Mouse (Mus musculus) midbrain, embryonic 13.5 days (tissue): ENCODE measurements at regions not wholly inside any gene's neighbourhood (a gene's known extent, or its start where the extent isn't known, plus 50 kb on each side); places are given as distances from the start of the nearest gene placed in this dataset.

Experiments
- ATAC-seq: fragments of 200-750 bp; cut with Nextera tagmentation; 2 replicates; pipeline ENCODE4 v1.8.0; 2017; ENCODE audit warnings: mild to moderate bottlenecking, moderate TSS enrichment, moderate library complexity
- H3K27ac ChIP-seq: fragments of 300-500 bp; sonication (generic); 2 replicates; pipeline ENCODE4 v1.5.1; 2015; ENCODE audit warnings: inconsistent platforms, mild to moderate bottlenecking, moderate library complexity
- H3K27me3 ChIP-seq: fragments of 300-500 bp; sonication (generic); 2 replicates; pipeline ENCODE4 v1.6.1; 2015; ENCODE audit warnings: mild to moderate bottlenecking, inconsistent platforms
- H3K36me3 ChIP-seq: fragments of 300-500 bp; sonication (generic); 2 replicates; pipeline ENCODE4 v1.6.1; 2015; ENCODE audit warnings: mild to moderate bottlenecking, inconsistent platforms
- H3K4me1 ChIP-seq: fragments of 300-500 bp; sonication (generic); replicated peaks from 2 replicates; pipeline ENCODE4 v1.6.1; 2015; ENCODE audit warnings: inconsistent platforms
- H3K4me2 ChIP-seq: fragments of 300-500 bp; sonication (generic); replicated peaks from 2 replicates; pipeline ENCODE4 v1.6.1; 2015; ENCODE audit warnings: moderate library complexity, mild to moderate bottlenecking, inconsistent platforms
- H3K4me3 ChIP-seq: fragments of 300-500 bp; sonication (generic); replicated peaks from 2 replicates; pipeline ENCODE4 v1.5.1; 2015; ENCODE audit warnings: mild to moderate bottlenecking, inconsistent platforms
- H3K9ac ChIP-seq: fragments of 300-500 bp; sonication (generic); replicated peaks from 2 replicates; pipeline ENCODE4 v1.6.1; 2015; ENCODE audit warnings: mild to moderate bottlenecking, inconsistent platforms
- H3K9me3 ChIP-seq: fragments of 300-500 bp; sonication (generic); 2 replicates; pipeline ENCODE4 v1.6.1; 2016; ENCODE audit warnings: mild to moderate bottlenecking, inconsistent platforms
- WGBS: fragments of 180-500 bp; shearing (Covaris S2); methylation state at CpG from one replicate; pipeline ENCODE4 v1.1.7; 2015; 5-methylcytosine and 5-hydroxymethylcytosine counted together

- Histone ChIP-seq H3K4me2 (no peak overlapping the region), H3K4me3 (no peak overlapping the region), H3K27ac (no peak overlapping the region), H3K27me3 (no peaks in the 10 kb centered on the region), H3K9ac (no peak overlapping the region), H3K4me1 (peaks cover 16% of the 10 kb centered on the region), H3K9me3 (no peaks in the 10 kb centered on the region), H3K36me3 (no peaks in the 10 kb centered on the region)
- ATAC-seq: no peak
- 85% methylated on average over 7 of the region's 7 CpGs for WGBS
Observed at GRCm38 (mm10) chr1:35826575-35827114, 241.6 kb upstream of the Hs6st1 start.

GRCm38 (mm10) chr1:35827471-35827870 is 240.7 kb upstream of the Hs6st1 start:
- Histone ChIP-seq H3K27ac (no peak overlapping the region), H3K9me3 (no peaks in the 10 kb centered on the region), H3K4me1 (peaks cover 12% of the 10 kb centered on the region), H3K27me3 (no peaks in the 10 kb centered on the region), H3K4me3 (no peak overlapping the region), H3K36me3 (no peaks in the 10 kb centered on the region), H3K9ac (no peak overlapping the region), H3K4me2 (no peak overlapping the region)
- 88% methylated on average over 3 of the region's 3 CpGs for WGBS
- ATAC-seq: no peak

- H3K4me1 ChIP-seq: no peaks in the 10 kb centered on the region
- no peak overlapping the region for H3K4me3 ChIP-seq
- H3K36me3 ChIP-seq: no peaks in the 10 kb centered on the region
- H3K27me3 ChIP-seq: no peaks in the 10 kb centered on the region
- no peak for ATAC-seq
- H3K4me2 ChIP-seq: no peak overlapping the region
- no peak overlapping the region for H3K9ac ChIP-seq
- H3K9me3 ChIP-seq: no peaks in the 10 kb centered on the region
- no peak overlapping the region for H3K27ac ChIP-seq
- WGBS: 81% methylated on average over 7 of the region's 7 CpGs
Observed at GRCm38 (mm10) chr1:35834180-35834579, 234.0 kb upstream of the Hs6st1 start.

DNA sequence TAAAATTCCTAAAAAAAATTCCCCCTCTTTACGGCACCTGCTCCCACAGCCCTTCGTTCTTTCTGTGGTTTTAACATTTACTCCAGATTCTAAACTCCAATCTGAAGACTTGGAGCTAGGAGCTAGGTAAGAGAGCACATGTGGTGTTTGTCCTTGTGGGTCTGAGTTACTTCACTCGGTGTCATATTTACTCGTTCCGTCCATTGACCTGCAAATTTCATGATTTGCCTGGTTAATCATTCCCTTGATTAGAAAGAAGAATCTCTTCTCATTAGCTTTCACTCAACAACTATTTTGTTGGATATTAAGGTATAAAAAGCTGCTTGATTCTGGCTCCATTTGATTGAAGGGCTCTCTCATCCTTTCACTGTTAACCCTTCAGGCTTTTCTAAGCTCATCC is 231.6 kb upstream of the Hs6st1 start:
- WGBS: 89% methylated on average over 5 of the region's 5 CpGs
- no peaks in the 10 kb centered on the region for H3K4me1 ChIP-seq
- no peaks in the 10 kb centered on the region for H3K27me3 ChIP-seq
- H3K9ac ChIP-seq: no peak overlapping the region
- H3K36me3 ChIP-seq: no peaks in the 10 kb centered on the region
- no peak overlapping the region for H3K4me3 ChIP-seq
- no peaks in the 10 kb centered on the region for H3K9me3 ChIP-seq
- H3K4me2 ChIP-seq: no peak overlapping the region
- ATAC-seq: no peak
- H3K27ac ChIP-seq: no peak overlapping the region

DNA sequence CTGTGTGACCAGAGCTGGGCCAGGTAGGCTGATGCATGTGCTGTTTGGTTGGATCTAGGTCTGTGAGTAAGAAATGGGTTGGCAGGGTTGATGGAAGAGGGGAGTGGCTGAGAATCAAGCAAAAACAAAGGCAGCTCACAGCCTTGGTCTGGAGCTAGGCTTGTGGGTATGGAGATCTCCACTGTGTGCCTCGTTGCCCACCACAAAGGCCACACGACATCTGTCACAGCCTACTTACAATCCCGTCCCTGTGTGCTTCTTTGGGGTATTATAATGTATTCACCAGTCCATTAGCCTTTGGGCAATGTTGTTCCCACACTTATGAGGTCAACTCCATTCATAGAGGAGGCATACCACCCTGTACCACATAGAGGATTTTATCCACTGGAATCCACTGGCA is 229.6 kb upstream of the Hs6st1 start:
- WGBS: 75% methylated on average over 3 of the region's 3 CpGs
- H3K9me3 ChIP-seq: no peaks in the 10 kb centered on the region
- ATAC-seq: no peak

GRCm38 (mm10) chr1:35839446-35839845 is 228.8 kb upstream of the Hs6st1 start:
- Histone ChIP-seq H3K9me3 (no peaks in the 10 kb centered on the region), H3K4me2 (no peak overlapping the region), H3K4me3 (no peak overlapping the region), H3K36me3 (no peaks in the 10 kb centered on the region), H3K9ac (no peak overlapping the region), H3K4me1 (no peaks in the 10 kb centered on the region), H3K27me3 (no peaks in the 10 kb centered on the region), H3K27ac (no peak overlapping the region)
- ATAC-seq: no peak
- 74% methylated on average over 6 of the region's 6 CpGs for WGBS

More for the DNA sequence above, 229.6 kb upstream of the Hs6st1 start:
- Histone ChIP-seq H3K27me3 (no peaks in the 10 kb centered on the region), H3K4me3 (no peak overlapping the region), H3K4me2 (no peak overlapping the region), H3K4me1 (no peaks in the 10 kb centered on the region), H3K36me3 (no peaks in the 10 kb centered on the region), H3K9ac (no peak overlapping the region), H3K27ac (no peak overlapping the region)

DNA sequence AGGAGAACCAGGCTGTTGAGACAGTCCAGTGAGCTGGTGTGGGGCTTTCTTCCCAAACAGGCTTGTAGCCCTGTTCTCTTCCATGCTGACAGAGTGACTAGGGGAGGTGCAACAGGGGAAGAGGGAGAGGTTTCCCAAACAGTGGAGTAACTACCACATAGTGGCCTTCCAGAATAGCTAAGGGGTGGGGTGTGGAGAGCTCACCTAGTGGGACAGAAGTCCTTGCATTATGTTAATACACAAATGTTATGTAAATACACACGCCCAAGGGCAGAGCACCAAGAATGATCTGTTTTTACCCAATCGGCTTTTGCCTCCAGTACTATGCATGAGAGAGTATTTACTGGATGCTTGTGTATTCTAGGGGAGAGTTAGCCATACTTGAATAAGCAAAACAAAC is 226.6 kb upstream of the Hs6st1 start:
- H3K9ac ChIP-seq: no peak overlapping the region
- no peak overlapping the region for H3K4me3 ChIP-seq
- H3K36me3 ChIP-seq: no peaks in the 10 kb centered on the region
- H3K4me1 ChIP-seq: no peaks in the 10 kb centered on the region
- 88% methylated on average over 2 of the region's 2 CpGs for WGBS
- no peak overlapping the region for H3K27ac ChIP-seq
- no peak for ATAC-seq
- no peak overlapping the region for H3K4me2 ChIP-seq
- no peaks in the 10 kb centered on the region for H3K27me3 ChIP-seq
- no peaks in the 10 kb centered on the region for H3K9me3 ChIP-seq

GRCm38 (mm10) chr1:35842707-35843106 is 225.5 kb upstream of the Hs6st1 start:
- H3K9ac ChIP-seq: no peak overlapping the region
- H3K27ac ChIP-seq: no peak overlapping the region
- no peak for ATAC-seq
- no peaks in the 10 kb centered on the region for H3K36me3 ChIP-seq
- no peaks in the 10 kb centered on the region for H3K4me1 ChIP-seq
- H3K4me3 ChIP-seq: no peak overlapping the region
- H3K27me3 ChIP-seq: no peaks in the 10 kb centered on the region
- no peaks in the 10 kb centered on the region for H3K9me3 ChIP-seq
- no peak overlapping the region for H3K4me2 ChIP-seq
- WGBS: 92% methylated on average over 4 of the region's 4 CpGs

GRCm38 (mm10) chr1:35843566-35843965 is 224.6 kb upstream of the Hs6st1 start:
- Histone ChIP-seq H3K4me1 (no peaks in the 10 kb centered on the region), H3K4me3 (no peak overlapping the region), H3K36me3 (no peaks in the 10 kb centered on the region), H3K9ac (no peak overlapping the region), H3K27ac (no peak overlapping the region), H3K9me3 (no peaks in the 10 kb centered on the region), H3K4me2 (no peak overlapping the region), H3K27me3 (no peaks in the 10 kb centered on the region)
- no peak for ATAC-seq
- 89% methylated on average over 3 of the region's 3 CpGs for WGBS

DNA sequence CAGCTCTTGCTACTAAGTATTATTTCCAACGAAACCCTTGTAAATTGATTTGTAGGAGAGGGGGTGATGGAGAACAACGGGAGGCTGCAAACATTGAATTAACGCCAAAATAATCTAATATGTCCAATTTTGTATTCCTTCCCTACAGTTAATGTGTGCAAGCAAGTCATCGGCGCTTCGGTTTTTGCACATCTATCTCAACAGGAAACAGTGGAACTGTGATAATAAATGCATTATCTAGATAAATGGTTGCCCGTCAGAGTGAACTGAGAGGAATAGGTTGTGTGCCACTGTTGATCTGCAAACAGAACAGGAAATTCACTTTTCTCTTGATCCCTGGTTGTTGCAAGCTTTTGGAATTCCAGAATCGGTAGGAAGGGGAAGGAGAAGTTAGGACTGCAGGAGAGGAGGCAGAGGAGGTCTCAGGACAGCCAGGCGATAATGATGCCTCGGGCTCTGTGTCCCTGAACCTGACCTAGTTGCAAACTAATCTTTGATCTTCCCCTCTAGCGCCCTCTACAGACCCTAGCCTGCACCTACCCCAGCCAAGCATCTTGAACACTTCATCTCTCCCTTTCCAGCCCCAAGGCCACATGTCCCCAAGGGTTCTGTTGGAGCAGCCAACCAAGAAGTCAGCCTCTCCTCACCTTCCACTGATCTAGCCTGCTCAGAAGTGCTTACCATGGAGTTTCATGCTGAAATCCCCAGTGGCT is 221.8 kb upstream of the Hs6st1 start:
- WGBS: 72% methylated on average over 11 of the region's 11 CpGs
- Histone ChIP-seq H3K4me3 (no peak overlapping the region), H3K27ac (no peak overlapping the region), H3K36me3 (no peaks in the 10 kb centered on the region), H3K27me3 (no peaks in the 10 kb centered on the region), H3K4me1 (no peaks in the 10 kb centered on the region), H3K4me2 (no peak overlapping the region), H3K9ac (no peak overlapping the region), H3K9me3 (no peaks in the 10 kb centered on the region)
- no peak for ATAC-seq

GRCm38 (mm10) chr1:35848160-35848954 is 219.8 kb upstream of the Hs6st1 start:
- Histone ChIP-seq H3K27ac (no peak overlapping the region), H3K4me2 (no peak overlapping the region), H3K9ac (no peak overlapping the region), H3K27me3 (no peaks in the 10 kb centered on the region), H3K36me3 (no peaks in the 10 kb centered on the region), H3K4me1 (no peaks in the 10 kb centered on the region), H3K4me3 (no peak overlapping the region), H3K9me3 (no peaks in the 10 kb centered on the region)
- 88% methylated on average over 12 of the region's 12 CpGs for WGBS
- ATAC-seq: no peak

GRCm38 (mm10) chr1:35849406-35850190 is 218.6 kb upstream of the Hs6st1 start:
- no peak overlapping the region for H3K27ac ChIP-seq
- H3K9me3 ChIP-seq: no peaks in the 10 kb centered on the region
- H3K9ac ChIP-seq: no peak overlapping the region
- no peaks in the 10 kb centered on the region for H3K4me1 ChIP-seq
- H3K4me3 ChIP-seq: no peak overlapping the region
- 86% methylated on average over 11 of the region's 11 CpGs for WGBS
- H3K27me3 ChIP-seq: no peaks in the 10 kb centered on the region
- H3K4me2 ChIP-seq: no peak overlapping the region
- H3K36me3 ChIP-seq: no peaks in the 10 kb centered on the region
- ATAC-seq: no peak
